Mouse (Mus musculus): Measurements from ENCODE around the gene Gramd1c.

Gene Gramd1c

GRCm38 (mm10) chr16:44029273-44029672, 33.9 kb downstream of the Gramd1c start:
- in situ Hi-C loops (cut with MboI; ENCODE audit: low pct_unique_long_range_greater_than_20kb in 1 of 2, low sequenced_read_pairs in 2 of 2, unreplicated experiment in 1 of 2): no loop called here

DNA sequence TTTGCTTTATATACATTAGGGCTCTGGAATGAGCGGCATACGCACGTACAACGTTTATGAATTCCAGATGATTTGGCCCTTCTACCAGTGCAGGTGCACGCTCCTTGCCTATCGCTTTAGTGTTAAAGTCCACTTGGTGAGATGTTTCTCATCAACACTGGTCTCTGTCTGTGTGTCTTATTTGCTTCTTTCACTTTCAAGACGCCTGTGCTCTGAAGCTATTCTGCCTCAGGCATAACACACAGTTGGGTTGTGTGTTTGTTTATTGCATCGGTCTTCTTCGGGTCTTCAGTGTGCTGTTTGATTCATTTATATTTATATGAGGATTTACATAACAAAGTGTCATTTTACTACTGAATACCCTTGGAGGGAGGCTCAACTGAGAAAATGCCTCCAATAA, 36.3 kb downstream of the Gramd1c start:
- in situ Hi-C loops (cut with MboI; ENCODE audit: low pct_unique_long_range_greater_than_20kb in 1 of 2, low sequenced_read_pairs in 2 of 2, unreplicated experiment in 1 of 2): no loop called here

DNA sequence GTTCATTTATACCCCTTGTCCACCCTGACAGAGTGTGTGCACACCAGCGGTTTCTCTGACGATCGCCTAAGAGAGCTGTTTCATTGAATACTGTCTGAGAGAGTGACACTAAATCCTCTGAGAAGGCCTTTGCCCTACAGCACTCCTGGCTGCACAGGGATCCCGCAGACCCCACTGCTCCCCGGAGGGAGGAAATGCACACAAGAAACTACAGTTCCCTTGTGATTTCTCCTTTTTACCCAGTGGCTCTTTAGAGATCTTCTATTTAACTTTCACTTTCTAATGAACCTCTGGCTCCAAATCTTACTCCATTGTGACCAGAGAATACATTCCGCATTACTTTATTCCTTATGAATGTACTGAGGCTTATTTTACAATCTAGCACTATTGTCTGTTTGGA, 36.9 kb downstream of the Gramd1c start:
- in situ Hi-C loops (cut with MboI; ENCODE audit: low pct_unique_long_range_greater_than_20kb in 1 of 2, low sequenced_read_pairs in 2 of 2, unreplicated experiment in 1 of 2): no loop called here

DNA sequence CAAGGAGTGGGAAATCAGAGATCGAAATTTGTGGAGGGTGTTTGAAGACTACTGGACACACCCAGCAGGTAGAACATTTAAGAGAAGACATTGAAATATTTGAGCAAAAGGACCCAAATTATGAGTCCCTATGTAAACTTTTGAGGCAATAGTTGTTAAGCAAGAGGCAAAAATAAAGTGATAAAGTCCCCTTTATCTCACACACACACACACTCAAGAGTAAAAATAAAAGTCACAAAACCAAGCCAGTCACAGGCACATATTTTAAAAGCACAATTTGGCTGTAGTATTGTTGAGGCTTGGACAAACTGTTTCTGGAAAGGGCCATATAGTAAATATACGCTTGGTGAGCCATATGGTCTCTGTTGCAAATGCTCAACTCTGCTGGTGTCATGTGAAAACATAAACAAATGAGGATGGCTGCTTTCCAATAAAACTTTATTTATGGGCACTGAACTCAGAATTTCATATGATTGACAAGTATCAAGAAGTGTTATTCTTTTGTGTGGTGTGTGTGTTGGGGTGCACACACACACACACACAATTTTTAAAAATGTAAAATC, 44.1 kb downstream of the Gramd1c start:
- in situ Hi-C loops (cut with MboI; ENCODE audit: low pct_unique_long_range_greater_than_20kb in 1 of 2, low sequenced_read_pairs in 2 of 2, unreplicated experiment in 1 of 2): no loop called here

DNA sequence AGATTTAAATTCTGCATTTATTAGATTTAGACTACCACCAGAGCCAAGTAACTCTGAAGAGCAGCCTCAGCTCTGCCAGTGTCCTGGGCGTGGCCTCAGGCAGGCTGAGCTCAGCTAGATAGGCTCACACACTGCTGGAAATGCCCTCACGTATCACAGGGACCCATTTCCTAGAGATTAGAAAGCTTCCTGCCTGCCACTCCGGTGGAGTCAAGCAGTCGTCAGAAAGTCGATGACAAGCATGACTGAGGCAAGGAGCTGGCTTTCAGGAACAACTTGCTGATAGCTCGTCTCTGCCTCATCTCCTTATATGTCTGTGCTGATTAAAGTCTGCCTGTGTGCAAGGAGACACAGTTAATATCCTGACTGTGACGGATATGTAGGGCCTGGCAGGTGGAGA, 44.8 kb downstream of the Gramd1c start:
- in situ Hi-C loops (cut with MboI; ENCODE audit: low pct_unique_long_range_greater_than_20kb in 1 of 2, low sequenced_read_pairs in 2 of 2, unreplicated experiment in 1 of 2): no loop called here

GRCm38 (mm10) chr16:44017707-44018106, 45.4 kb downstream of the Gramd1c start:
- in situ Hi-C loops (cut with MboI; ENCODE audit: low pct_unique_long_range_greater_than_20kb in 1 of 2, low sequenced_read_pairs in 2 of 2, unreplicated experiment in 1 of 2): no loop called here

DNA sequence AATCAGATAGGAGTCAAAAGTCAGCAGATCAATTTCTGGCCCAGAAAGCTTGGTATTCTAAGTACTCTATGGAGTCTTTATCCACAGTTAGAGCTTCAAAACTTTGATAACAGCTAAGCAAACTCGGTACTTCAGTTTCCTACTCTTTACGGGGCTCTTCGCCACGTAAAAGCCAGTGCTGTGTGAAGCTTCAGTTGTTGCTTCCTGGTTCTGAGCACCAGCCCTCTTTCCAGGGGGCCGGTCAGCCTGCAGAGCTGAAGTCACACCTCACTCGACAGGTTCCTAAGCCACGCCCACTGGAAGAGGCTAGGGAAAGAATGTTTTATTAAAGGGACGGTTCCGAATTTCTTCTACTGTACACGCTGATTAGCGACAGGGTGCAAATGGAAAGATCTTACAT, 47.0 kb downstream of the Gramd1c start:
- in situ Hi-C loops (cut with MboI; ENCODE audit: low pct_unique_long_range_greater_than_20kb in 1 of 2, low sequenced_read_pairs in 2 of 2, unreplicated experiment in 1 of 2): no loop called here

- in situ Hi-C loops (cut with MboI; ENCODE audit: low pct_unique_long_range_greater_than_20kb in 1 of 2, low sequenced_read_pairs in 2 of 2, unreplicated experiment in 1 of 2): no loop called here
These were observed 47.6 kb downstream of the Gramd1c start for GRCm38 (mm10) chr16:44015416-44016158.

DNA sequence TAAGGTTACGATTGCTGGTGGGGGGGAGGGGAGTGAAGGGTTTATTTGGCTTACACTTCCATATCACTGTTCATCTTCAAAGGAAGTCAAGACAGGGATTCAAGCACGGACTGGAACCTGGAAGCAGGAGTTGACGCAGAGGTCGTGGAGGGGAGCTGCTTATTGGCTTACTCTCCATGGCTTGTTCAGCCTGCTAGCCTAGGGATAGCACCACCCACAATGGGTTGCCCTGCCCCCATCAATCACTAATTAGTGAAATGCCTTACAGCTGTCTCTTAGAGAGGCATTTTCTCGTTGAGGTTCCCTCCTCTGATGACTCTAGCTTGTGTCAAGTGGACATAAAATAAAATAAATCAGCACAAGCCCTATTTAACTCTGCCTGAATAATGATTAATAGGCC, 52.1 kb downstream of the Gramd1c start:
- in situ Hi-C loops (cut with MboI; ENCODE audit: low pct_unique_long_range_greater_than_20kb in 1 of 2, low sequenced_read_pairs in 2 of 2, unreplicated experiment in 1 of 2): no loop called here

- in situ Hi-C loops (cut with MboI; ENCODE audit: low pct_unique_long_range_greater_than_20kb in 1 of 2, low sequenced_read_pairs in 2 of 2, unreplicated experiment in 1 of 2): no loop called here
These were observed 61.1 kb downstream of the Gramd1c start for GRCm38 (mm10) chr16:44002086-44002485.

GRCm38 (mm10) chr16:43999541-43999940, 63.6 kb downstream of the Gramd1c start:
- in situ Hi-C loops (cut with MboI; ENCODE audit: low pct_unique_long_range_greater_than_20kb in 1 of 2, low sequenced_read_pairs in 2 of 2, unreplicated experiment in 1 of 2): no loop called here

DNA sequence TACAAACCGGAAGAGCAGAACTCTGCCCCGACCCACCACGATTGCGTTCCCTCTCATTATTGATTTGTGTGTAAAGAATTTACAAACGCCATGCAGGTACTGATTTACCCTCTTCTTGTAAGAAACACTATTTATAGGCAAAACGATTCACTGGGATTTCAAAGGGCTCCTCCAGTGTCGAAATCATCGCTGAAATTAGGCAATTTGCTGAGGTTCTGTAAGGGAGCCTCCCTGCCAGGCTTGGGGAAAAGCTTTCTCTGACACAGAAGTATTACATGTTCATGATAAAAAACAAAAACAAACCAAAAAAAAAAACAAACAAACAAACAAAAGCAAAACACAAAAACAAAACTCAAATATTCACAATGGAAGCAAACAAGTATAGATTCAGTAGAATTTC, 64.0 kb downstream of the Gramd1c start:
- in situ Hi-C loops (cut with MboI; ENCODE audit: low pct_unique_long_range_greater_than_20kb in 1 of 2, low sequenced_read_pairs in 2 of 2, unreplicated experiment in 1 of 2): no loop called here

- in situ Hi-C loops (cut with MboI; ENCODE audit: low pct_unique_long_range_greater_than_20kb in 1 of 2, low sequenced_read_pairs in 2 of 2, unreplicated experiment in 1 of 2): no loop called here
These were observed 68.5 kb downstream of the Gramd1c start for GRCm38 (mm10) chr16:43994623-43995022.

GRCm38 (mm10) chr16:43986299-43986698, 76.8 kb downstream of the Gramd1c start:
- in situ Hi-C loops (cut with MboI; ENCODE audit: low pct_unique_long_range_greater_than_20kb in 1 of 2, low sequenced_read_pairs in 2 of 2, unreplicated experiment in 1 of 2): no loop called here

GRCm38 (mm10) chr16:43980110-43980609, 83.0 kb downstream of the Gramd1c start:
- in situ Hi-C loops (cut with MboI; ENCODE audit: low pct_unique_long_range_greater_than_20kb in 1 of 2, low sequenced_read_pairs in 2 of 2, unreplicated experiment in 1 of 2): no loop called here

GRCm38 (mm10) chr16:43979328-43980109, 83.6 kb downstream of the Gramd1c start, which contains the start of gene Zdhhc23:
TSS of gene Zdhhc23 (minus strand) at chr16:43979791.
- in situ Hi-C loops (cut with MboI; ENCODE audit: low pct_unique_long_range_greater_than_20kb in 1 of 2, low sequenced_read_pairs in 2 of 2, unreplicated experiment in 1 of 2): no loop called here

- in situ Hi-C loops (cut with MboI; ENCODE audit: low pct_unique_long_range_greater_than_20kb in 1 of 2, low sequenced_read_pairs in 2 of 2, unreplicated experiment in 1 of 2): no loop called here
These were observed 84.2 kb downstream of the Gramd1c start for GRCm38 (mm10) chr16:43979010-43979327.

DNA sequence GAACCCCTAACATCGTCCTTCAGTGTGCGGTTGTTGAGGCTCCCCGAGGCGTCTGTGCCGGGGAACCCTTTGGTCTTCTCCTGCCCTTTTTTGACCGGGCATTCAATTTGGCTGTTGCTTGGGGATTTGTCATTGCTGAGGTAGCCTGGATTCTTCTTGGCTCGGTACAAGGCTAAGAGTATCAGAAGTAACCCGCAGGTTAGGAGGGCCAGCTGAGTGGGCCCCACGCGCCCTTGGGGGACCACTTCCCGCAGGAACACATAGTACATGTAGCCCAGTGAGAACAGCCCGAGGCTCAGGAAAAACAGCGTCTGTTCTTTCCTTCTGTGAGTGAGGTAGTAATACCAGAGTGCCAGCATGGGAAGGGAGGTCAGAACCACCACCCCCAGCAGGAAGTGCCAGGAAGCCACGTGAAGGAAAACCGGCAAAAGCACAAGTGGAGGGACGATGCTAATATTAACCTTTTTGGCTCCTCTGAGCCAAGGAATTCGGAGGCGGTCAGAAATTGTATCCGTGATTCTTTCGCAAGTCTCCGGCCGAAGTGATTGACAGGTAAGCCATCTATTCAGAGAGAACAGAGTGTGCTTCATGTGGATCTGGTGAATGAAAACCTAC, 89.4 kb downstream of the Gramd1c start:
- in situ Hi-C loops (cut with MboI; ENCODE audit: low pct_unique_long_range_greater_than_20kb in 1 of 2, low sequenced_read_pairs in 2 of 2, unreplicated experiment in 1 of 2): no loop called here

- in situ Hi-C loops (cut with MboI; ENCODE audit: low pct_unique_long_range_greater_than_20kb in 1 of 2, low sequenced_read_pairs in 2 of 2, unreplicated experiment in 1 of 2): no loop called here
These were observed 90.0 kb downstream of the Gramd1c start for GRCm38 (mm10) chr16:43973147-43973546.

Data from mouse embryonic stem cell (cell line).